Mouse (Mus musculus) liver, embryonic 14.5 days (tissue): ENCODE data around the gene Lims1.

Experiments
- CTCF ChIP-seq: IDR thresholded peaks from 2 replicates; pipeline ENCODE4 v1.5.1; 2016; ENCODE audit warnings: antibody characterized with exemption, low read depth, control low read depth
- EP300 ChIP-seq: IDR thresholded peaks from 2 replicates; pipeline ENCODE4 v1.6.1; 2016; ENCODE audit warnings: antibody characterized with exemption, low read depth

DNA sequence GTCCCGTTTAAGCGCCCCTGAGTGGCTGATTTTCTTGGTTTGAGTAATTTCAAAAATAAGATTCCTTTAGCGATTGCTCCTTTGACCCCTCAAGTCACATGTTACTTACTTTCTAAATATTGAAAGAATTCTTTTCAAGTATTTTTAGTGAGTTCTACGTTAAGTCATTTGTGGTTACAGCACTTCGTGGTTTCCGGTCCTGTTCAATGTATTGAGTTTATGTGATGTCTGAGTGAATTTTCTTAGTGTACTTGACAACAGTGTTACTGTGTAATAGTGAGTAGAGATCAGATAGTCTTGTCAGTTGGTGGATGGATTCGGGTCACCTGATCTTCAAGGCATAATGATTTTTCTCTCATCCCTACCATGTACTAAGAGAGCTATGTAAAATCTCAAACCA lies 41.0 kb upstream of the Lims1 start:
- TF ChIP-seq CTCF (no peak), EP300 (no peak)
